Mouse (Mus musculus) stomach, postnatal 0 days (tissue): ENCODE measurements around the gene Pitpnm3.

Experiments
- CTCF ChIP-seq: IDR thresholded peaks from 2 replicates; pipeline ENCODE4 v1.5.1; 2016; ENCODE audit warnings: antibody characterized with exemption, low read depth, mild to moderate bottlenecking, moderate library complexity
- EP300 ChIP-seq: optimal IDR thresholded peaks from 2 replicates; pipeline ENCODE3; 2016; ENCODE audit warnings: antibody characterized with exemption

DNA sequence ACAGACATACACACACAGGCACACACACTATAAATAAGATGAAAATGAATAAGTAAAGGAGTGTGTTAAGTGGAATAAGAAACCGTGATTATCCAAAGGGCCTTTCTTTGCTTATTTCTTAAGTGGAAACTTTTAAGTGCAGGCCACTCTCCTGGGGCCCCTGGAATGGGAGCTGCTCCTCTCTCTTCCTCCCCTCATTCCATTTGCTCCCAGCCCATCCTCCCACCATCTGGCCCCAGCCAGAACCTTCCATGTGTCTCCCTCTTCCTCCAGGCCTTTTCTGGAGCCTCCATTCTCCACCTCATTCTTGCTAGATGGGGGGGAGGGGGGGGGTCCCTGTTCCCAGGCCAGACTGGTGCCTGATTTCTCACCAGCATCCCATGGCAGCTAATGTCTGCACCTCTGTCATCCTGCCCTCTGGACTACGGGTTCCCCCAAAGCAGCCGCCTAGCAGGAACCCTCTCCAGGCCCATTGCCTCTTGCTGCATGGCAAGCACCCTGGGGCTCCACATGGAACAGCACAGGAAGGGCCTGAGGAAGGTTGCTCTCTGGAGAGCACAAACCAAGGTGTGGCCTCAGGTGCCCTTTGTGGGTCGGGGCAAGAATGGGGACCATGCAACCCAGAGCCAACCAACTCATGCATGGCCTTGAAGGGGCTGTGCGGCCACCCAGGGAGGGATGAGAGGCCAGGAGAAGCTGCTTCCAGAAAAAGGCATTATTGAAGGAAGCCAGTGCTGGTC, 8.0 kb downstream of the Pitpnm3 start:
- TF ChIP-seq CTCF (no peak), EP300 (no peak)
